Mouse (Mus musculus) kidney, postnatal 10 days (tissue): ENCODE measurements around the gene Vav2.

Experiments used
- DNase-seq: peaks from one replicate; pipeline ENCODE4 v3.0.0; 2021; ENCODE audit warnings: mixed read lengths

Gene Vav2

DNA sequence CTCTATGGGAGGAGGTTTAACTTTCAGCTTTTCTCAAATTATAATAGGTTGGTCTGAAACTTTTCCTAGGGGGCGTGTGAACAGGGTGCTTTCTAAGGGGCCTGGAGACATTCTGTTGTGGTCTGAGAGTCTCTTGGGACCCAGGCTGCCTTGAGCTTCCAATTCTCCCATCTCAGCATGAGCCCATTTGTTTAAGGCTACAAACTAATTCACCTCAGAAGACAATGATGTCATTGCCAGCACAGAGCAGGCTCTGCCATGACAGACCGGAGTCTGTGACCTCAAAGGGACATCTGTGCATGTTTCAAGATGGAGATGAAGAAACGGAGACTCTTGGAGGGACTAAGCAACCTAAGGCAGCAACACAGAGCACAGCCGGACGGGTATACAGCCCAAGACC is 112.6 kb downstream of the Vav2 start:
- no peak for DNase-seq

DNA sequence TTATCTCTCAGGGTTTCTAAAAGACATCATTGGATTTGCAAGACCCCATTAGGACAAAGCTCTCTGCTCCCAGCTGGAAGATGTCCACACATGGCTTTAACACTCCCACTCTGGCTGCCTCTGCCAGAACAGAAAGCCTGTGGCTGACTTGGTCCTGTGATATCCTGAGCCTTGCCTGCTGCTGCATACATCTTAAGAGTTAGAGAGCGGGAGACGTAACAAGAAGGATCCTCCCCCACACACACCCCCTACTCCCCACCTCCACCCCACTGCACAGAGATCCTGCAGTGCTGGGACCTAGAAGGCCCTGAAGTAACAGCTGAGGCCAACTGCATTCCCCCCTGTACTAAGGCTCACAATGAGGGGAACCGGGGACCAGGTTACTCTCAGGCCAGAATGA is 114.3 kb downstream of the Vav2 start:
- peak; percentile 53 for DNase-seq

DNA sequence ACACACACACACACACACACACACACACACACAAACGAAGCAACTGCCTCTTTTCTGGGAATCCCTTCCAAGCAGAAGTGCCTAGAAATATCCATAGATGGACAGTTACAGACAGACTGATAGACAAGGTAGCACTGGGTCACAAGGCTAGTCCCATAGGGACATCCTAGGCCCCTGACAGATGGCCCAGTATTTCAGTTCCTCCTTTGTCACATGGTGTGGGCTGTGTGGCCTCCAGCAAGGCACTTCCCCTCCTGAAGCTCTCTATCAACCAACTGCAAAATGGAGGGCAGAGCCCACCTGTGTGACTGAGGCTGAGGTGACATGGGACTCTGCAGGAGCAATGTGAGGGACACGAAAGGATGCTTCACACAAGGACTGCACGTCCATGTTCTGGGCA is 115.2 kb downstream of the Vav2 start:
- no peak for DNase-seq

DNA sequence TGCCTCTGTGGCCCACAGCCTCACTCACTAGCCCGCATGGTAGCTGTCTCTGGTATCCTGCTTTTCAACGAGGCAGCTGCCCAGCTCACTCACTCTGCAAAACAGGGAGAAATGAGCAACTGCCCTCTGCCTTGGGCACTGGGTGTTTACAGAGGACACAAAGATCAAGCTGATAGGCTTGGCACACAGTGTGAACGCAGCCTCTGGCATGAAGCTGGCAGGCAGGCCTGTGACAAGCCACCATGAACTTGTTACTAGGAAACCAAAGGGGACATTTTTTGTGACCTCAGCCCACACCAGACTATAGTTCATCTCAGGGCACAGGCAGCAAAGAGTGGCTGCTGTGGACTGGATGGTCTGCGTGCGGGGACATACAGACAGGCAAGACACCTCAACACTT is 115.9 kb downstream of the Vav2 start:
- no peak for DNase-seq

DNA sequence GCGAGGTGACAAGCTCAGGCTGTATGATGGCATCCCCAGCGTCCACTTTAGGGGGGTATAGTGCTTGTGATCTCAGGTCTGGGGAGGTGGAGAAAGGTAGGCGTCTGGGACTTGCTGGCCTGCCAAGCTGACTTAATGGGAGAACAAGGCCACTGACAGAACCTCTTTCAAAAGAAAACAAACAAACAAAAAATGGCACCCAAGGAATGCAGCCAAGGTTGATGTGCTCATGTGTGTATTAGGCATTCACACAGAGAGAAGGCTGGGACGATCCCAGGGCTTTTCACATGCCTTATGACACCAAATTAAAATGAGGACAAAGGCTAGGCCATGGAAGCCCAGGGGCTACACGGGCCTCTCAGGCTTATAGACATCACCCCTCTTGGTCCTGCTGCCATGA is 116.6 kb downstream of the Vav2 start:
- no peak for DNase-seq

DNA sequence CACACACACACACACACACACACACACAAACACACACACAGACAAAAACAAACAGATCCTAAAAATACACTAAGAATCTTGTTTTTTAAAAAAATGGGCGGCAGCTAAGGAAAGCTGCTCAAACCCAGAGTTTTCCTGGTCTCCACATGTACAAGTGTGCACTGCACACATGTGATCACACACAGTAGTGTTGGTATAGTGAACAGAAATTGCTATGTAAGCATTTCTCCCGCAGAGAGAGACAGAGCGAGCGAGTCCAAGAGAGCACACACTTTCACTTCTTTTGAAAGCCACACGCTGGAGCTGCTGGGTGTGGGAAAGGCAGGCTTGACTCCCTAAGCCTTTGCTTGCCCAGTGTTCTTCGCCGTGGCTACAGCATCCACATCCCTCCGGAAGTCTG is 120.2 kb downstream of the Vav2 start:
- no peak for DNase-seq

DNA sequence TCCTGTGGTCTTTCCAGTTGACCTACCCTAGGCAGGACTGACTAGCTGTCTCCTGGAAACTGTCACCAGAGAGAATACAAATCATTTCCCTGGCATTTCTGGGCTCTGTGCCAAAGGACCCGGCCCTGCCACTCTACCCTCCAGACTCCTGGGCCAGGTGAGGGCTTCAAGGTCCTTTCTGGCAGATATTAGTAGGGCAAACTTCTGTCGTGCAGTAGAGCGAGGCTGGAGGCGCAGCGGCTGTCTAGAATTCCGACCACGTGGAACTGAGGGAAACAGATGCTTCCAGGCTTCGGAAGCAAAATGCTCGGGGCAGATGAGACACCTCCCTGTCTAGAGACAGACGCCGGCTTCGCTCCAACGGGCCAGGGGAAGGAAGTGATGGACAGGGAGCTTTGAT is 122.1 kb downstream of the Vav2 start:
- peak; percentile 88 for DNase-seq

DNA sequence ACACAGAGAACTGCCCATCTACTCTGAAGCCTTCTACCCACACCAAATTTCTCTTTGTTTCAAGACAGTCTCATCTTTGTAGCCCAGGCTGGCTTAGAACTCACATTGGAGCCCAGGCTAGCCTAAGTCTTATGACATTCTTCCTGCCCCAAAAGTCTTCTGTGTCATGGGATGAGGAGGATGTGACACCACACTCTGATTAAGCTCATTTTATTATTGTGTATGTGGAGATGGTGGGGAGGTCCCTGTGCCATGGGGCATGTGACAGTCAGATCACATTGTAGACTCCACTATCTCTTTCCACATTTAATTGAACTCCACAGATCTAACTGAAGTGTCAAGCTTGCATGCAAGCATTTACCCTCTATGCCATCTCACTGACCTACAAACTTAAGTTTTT is 122.8 kb downstream of the Vav2 start:
- no peak for DNase-seq

DNA sequence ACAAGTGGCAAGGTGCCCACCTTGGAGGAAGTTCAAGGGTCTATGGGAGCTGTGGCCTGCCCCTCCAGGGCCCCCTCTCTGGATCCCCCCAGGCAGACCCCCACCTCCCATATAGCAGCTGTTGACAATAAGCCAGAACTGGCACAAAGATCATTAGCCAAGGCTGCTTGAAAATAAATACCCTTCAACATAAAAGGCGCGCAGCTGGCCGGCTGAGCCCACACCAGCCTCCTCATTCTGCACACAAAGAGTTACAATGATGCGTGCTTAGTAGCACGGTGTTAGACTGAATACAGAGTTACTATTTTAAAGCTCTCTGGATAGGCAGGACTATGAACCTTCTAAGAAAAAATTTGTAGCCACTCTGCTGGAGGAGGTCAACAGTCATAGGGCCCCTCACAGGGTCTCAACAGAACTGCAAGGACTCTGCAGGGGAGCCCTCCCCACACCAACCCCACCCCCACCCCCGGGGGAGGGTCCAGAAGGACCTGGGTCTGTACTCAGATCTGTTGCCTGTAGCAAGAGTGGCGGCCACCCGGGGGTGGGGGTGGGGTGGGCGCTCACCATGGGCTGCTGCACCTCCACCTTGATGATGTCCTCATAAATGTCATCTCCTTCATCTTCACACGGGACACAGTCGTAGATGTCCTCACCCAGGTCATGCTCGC is 125.3 kb downstream of the Vav2 start:
- no peak for DNase-seq

DNA sequence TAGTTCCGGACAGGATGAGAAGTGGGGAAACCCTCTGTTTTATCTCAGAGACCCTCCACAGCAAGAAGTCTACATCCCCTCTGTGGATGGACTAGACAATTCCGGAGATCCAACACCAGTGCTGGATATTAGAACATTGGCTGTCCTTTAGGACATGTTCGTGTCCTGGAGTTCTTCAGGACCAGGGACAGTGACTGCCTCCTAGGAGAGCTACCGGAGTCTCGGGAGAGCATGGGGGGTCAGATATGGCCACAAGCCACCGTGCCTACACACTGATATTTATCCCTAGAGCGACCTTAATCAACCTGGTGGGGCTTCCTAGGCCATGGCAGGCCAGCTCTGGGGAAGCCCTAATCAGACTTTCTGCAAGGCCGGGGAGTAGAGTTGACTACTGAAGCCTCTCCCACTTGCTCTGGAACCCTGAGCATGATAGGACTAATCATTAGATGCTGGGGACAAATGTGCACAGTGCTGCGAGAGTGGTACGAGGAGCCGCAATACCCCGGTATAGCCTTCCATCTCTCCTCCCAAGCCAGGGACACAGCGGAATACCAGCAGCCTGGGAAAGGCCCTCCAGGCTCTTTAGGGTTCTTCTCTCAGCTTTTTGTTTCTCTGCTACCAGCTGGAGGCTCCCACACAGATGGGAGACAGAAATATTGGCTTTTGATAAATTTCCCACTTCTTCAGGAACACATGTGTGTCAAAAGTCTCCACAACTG is 125.9 kb downstream of the Vav2 start:
- no peak for DNase-seq

DNA sequence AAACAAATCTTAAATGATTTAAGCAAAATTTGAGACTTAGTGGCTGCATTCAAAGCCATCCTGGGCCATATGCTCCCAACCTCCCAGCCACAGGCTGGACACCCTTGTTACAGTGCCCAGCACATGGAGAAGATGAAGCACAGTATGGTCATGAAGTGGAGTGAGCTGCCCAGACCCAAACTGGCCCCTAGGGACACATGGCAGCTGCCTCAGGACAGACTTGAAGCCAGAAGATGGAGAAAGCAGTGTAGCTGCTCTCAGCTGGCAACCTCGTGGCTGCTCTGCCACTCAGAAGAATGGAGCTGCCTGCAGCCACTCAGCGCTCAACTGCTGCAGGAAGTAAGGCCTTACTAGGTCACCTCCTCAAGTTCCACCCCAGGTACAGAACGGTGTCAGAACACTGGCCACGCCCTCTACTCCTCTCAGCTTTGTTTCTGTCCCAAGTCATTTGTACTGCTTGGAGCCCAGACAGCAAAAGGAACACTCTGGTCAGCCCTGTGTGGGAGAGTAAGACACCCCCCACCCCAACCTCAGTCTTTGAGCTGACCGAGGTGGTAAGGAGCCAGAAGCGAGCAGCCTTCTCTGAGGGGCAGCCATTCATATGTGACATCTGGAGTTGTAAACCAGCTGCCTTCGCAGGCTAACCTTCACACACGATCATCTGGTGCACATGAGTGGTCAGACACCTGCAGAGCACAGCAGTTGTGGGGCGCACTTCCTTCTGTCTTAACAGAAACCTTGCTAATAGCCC is 130.0 kb downstream of the Vav2 start:
- no peak for DNase-seq

DNA sequence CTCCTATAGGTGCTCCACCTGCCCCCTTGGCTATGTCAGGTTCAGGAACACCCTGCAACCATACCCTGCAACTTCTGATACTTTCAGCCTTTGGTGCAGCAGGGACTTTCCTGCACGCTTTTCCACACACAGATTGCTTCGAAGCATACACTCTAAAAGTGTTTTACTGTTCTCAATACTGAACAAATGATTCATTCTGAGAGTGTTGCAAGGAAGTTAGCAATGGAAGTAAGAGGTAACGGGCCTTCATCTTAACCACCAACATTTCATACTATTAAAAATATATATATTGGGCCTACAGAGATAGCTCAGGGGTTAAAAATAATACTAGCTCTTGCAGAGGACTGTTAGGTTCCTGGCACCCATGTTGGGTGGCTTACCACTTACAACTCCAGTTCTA is 132.1 kb downstream of the Vav2 start:
- no peak for DNase-seq

DNA sequence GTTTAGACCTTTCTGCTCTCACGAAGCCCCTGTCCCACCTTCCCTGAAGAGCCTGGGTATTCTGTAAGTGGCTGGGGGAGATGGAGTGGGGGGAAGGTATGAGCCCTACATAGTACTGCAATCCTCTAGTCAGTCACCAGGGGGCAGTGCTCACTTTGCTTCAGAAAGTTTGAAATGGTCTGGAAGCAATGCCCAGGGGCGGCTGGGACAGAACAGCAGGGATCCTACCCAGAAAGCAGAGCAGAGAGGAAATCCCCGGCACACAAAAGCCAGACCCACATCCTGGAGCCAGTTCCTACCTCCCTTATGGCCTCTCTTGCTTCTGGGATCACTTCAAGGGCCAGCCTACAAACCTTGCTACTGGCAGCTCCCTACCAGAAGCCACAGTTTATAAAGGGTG is 137.8 kb downstream of the Vav2 start:
- DNase-seq, result peak; percentile 92

DNA sequence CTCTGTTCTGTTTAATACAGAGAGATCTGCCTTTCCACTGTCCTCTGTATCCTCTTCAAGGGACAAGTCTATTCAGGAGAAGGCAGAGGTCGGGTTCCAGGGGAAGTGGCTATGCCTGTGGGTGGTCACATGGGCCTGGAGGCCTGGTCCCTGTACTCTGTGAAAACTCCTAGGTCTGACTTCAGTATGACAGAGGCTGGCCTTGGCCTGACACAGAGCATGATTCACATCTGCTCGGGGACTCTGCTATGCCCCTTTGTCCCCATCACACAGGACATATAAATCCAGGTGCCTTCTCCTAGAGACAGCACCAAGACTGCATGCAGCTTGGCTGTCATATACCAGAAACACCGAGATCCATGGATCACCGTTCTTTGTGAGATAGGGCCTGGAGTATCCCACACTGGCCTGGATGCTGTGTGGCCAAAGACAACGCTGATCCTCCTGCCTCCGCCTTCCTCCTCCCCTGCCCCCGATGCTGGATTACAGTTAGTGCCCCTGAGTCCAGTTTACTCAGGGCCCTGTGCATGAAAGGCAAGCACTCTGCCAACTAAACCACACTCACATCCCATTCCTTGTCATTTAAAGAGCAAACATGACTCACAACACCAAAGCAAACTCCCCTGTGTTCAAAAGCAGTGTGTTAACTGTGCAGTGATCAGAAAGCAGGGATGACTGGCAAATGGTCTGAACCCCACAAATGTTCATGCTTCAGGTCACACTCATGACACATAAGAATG is 139.7 kb downstream of the Vav2 start:
- DNase-seq, result no peak

DNA sequence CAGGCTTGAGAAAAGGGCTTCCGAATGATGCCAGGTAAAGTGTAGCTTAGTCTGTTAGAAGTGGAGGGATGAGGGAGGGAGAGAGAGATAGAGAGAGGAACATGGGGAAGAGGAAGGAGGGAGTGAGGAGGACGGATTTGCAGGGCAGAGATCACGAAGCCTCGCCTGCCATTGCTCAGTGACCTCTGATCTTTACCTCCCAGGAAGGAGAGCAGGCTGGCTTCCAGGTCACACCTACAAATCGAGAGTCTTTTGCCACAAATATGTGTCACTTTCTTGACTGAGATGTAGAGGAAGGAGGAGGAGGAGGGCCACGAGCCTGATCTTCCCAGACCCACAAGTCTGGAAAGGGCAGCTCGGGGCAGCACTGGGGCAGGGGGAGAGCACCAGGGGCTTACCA is 142.4 kb downstream of the Vav2 start:
- DNase-seq, result no peak

DNA sequence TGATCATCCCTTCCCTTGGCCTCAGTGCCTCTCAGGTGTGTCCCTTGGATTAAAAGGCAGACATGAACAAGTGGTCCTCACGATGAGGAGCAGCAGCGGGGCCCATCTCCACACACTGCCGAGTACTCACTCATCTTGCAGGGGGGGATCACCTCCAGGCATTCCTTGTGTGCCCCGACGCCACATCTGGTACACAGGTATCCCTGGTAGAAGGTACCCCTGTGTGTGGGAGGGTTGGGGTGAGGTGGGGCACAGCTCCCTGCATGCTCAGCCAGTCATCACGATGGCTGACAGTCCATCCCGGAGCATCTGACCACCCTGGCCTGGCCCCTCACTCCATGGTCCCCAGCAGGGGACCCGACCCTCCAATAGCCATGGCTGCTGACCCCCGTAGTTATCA is 145.1 kb downstream of the Vav2 start:
- DNase-seq, result no peak

DNA sequence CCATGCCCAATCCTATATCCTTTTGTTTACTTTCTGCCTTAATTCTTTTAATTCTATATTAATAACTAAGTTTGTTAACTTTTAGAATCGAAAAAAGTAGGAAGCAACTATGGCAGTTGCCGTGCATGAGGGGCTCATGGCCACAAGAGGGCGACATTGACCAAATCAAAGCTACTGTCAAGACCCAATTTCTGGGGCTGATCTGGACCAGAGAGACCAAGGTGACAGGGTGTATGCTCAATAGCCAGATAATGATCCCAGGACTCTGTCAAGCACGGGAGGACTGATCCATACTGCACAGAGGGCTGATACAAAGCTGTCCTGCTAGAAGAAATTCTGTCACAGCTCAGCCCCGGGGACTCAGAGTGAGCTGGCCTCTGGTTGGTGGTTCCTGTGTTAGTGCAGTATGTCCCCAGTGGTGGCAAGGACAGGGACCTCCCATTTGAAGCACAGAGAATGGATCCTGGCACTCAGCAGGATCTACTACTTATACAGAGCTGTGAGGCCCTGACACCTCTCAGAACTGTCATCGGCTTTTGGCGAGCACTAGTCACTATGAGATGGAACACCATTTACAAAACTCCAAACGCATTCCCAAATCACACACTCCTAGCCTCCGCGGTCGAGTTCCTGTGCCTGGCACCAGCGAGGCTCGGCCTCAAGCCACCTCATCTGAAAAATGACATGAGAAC is 145.8 kb downstream of the Vav2 start:
- peak; percentile 87 for DNase-seq

DNA sequence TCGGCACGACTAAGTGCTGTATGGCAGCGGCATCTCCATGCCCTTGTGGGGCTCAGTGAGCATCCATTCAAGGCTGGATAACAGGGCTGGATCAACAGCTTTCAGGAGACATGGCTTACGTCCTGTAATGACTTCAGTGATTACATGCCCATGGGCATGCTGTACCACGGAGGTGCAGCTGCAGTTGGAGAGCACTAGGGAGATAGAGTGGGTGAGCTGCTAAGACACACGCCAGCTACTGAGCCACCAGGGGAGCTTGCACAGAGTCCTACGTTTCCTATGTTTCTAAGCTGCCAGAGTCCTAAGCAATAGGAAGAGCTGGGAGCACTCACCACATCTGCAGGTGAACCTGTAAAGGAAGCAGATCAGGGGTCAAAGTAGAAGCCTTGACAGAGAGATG is 148.0 kb downstream of the Vav2 start:
- DNase-seq, result no peak

DNA sequence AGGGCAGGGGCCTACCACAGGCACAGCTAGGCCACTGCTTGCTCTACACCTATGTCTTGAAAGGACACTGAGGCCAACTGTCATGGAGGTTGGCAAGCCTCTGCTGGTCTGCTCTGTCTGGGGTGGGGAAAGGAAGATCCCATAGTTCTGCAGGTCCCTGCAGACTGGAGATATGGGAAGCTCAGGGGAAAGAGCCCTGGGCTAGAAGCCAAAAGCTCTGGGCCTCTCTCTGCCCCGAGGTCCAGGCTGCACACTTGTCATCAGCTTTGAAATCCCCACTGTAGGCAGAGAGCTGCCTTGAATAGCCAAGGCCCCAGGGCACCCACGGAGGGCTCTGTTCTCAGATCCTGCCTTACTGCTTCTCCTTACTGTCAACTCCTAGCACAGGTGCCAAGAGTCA is 158.5 kb downstream of the Vav2 start:
- no peak for DNase-seq

DNA sequence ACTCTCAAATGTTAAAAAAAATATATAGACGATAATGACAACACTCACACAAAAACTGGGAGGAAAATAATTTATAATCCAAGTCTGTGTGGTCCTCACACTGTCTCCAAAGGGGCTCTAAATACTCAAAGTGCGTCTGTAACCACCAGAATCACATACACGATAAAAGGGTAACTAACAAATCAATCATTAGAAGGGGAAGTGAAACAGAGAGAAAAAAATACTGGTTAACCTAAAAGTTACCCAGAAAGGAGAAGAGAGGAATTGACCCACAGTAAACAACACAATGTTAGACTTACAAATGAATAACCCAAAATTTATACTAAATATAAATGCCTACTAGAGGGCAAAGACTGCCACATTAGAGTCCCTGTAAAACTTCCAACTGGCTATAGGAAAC is 161.0 kb downstream of the Vav2 start:
- no peak for DNase-seq

DNA sequence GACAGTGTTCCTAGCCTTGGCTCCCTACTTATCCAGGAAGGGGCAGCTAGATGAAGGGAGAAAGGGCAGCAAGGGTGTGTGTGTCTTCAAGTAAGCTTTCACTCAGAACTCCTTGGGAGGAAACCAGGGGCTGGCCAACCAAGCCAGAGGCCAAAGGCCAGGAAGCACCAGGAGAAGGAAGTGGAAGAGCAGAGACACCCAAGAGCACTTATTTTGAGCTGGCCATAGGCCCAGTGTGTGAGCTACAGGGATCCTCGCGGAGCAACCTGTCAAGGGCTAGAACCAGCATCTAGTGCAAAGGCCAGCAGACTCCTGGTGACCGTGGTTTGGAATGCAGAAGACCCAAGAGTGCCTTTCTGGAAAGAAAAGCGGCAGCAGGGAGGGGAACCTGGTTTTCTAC is 163.8 kb downstream of the Vav2 start:
- DNase-seq, result peak; percentile 56

DNA sequence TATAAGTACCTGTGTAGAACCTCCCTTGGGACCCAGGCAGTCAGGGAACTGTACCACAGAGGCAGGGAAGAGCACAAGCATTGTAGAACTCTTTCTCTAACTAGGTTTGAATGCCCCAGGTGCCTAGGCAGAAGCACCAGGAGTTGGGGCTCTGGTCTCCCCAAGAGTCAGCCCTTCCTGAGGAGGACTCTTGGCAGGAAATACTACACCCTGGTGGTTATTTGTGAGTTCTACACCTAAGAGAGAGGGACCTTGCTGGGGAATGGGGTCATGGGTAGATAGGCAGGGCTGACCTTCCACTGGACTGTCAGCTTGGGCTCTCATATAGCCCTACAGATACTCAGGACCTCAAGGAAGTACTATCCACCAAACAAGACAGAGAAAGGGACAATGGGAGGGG is 175.4 kb downstream of the Vav2 start:
- DNase-seq, result no peak

DNA sequence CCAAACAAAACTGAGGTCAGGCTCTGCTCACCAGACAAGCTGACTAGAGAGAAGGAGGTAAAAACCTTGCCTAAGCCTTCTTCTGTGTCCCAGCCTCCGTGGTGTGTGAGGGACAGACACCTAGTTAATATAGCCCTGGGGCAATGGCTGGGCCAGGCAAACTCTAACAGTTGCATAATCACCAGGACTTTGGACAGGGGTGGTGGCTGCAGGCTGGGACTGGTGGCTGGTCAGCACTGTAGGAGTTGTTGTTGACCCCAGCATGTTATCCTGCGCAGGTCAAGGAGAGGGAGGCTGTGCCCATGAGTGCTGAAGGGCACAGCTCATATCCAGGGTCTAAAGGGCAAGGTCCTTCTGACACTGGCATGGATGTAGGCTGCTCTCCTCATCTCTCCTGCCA is 178.6 kb downstream of the Vav2 start, which contains the start of gene Sardh:
Sardh (minus strand) TSS at position 127 of the 400 bp plus-strand sequence.
- DNase-seq, result peak; percentile 65
